Mouse (Mus musculus) bone marrow, adult 2 months (tissue): ENCODE results near the gene Lamc1.

Source experiments
- CTCF ChIP-seq: fragments of 200-500 bp; IDR thresholded peaks from 2 replicates; pipeline ENCODE4 v1.5.1; 2011; ENCODE audit warnings: low read length, control low read depth; ENCODE audit not compliant: control insufficient read depth, insufficient read depth
- POLR2A ChIP-seq: fragments of 200-500 bp; IDR thresholded peaks from 2 replicates; pipeline ENCODE4 v1.6.1; 2011; ENCODE audit warnings: low read depth, mild to moderate bottlenecking, control low read depth, low read length, borderline replicate concordance; ENCODE audit not compliant: control insufficient read depth

GRCm38 (mm10) chr1:153265579-153265978 is 67.0 kb downstream of the Lamc1 start:
- TF ChIP-seq CTCF (no peak), POLR2A (no peak)
